Mouse (Mus musculus): Measurements from ENCODE around the gene Vac14.
A peak's percentile ranks its signal among the peaks of the same experiment; 100 is the strongest.

Vac14 gene

DNA sequence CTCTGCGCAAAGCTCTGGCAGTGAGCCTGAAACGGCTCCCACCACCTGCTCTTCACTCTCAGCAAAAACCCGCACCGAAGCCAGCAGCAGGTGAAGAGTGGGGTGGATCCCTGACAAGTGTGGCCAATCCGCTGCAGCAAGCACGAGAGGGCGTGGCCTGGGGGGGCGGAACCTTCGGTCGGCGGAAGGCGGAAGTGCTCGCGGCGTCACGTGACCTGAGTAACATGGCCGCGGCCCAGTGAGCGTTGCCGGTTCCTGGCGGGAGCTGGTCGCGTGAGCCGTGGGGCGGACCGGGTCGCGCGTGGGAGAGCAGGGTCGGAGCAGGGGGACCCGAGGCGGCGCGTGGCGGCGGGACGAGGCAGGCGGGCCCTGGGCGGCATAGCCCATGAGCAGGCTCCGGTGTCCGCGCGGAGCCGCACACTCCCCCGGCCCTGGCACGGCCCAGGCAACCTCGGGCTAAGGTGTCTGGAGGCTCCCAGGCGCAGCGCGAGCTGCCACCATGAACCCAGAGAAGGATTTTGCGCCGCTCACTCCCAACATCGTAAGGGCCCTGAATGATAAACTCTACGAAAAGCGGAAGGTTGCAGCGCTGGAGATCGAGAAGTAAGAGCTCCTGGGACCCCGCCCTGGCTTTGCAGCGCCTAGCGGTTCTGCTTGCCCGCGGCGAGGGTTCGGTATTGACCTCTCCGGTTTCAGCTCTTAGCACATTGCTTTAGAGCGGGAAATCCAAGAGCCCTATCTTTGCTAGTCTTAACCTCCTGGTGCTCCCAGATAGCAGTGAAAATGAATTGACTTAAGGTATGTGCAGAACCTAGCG, at the start of gene Vac14:
TSS of gene Vac14 (plus strand) at position 195 of the 817 bp plus-strand sequence.
- peak; percentile 99 for DNase-seq

DNA sequence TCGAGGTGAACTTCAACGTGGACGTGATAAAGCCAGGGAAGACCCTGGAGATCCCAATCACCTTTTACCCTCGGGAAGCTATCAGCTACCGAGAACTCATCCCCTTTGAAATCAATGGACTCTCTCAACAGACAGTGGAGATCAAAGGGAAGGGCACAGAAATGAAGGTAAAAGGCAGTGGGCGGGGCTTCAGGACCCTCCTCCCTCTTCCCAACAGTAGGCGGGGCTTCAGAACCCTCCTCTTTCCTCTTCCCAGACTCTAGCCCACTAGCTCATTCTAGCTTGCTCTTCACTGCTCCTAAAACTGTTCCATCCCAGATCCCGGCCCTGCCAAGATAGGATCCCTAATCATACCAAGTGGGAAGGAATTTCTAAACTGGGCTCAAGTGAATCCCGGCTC, 25.7 kb upstream of the Vac14 start:
- no peak for DNase-seq

DNA sequence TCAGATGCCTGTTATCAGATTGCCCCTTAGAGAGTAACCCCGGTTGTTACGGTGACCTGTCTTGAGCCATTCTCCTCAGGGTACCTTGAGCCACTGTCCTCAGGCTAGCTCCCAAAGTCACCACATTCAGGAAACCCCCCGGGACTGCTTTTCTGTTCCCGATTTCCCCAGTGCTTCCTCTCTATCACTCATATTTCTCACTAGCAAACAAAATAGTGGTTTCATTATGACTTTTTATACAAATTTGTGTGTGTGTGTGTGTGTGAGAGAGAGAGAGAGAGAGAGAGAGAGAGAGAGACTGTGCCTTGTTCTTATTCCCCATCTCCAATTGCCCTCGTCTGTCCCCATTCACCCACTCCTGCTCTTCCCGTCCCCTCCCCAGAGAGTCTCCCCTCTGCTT, 24.2 kb upstream of the Vac14 start:
- no peak for DNase-seq

DNA sequence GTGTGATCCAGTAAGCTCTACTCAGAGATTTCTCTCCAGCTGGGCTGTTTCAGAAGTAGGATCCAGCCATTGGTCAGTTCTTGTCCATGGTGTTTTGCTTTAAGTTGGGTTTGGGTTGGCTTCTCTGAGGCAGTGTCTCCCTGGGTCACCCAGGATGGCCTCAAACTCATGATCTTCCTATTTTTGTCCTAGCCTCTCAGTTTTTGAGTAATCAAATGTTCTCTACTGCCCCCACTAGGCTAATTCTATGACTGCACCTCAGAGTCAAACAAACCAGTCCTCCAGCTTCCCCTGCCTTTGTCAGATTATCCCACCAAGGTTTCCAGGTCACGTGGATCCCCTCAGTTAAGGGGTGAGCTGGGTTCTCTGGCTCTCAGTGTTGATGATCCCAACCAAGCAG, 13.8 kb upstream of the Vac14 start:
- DNase-seq = peak; percentile 42

DNA sequence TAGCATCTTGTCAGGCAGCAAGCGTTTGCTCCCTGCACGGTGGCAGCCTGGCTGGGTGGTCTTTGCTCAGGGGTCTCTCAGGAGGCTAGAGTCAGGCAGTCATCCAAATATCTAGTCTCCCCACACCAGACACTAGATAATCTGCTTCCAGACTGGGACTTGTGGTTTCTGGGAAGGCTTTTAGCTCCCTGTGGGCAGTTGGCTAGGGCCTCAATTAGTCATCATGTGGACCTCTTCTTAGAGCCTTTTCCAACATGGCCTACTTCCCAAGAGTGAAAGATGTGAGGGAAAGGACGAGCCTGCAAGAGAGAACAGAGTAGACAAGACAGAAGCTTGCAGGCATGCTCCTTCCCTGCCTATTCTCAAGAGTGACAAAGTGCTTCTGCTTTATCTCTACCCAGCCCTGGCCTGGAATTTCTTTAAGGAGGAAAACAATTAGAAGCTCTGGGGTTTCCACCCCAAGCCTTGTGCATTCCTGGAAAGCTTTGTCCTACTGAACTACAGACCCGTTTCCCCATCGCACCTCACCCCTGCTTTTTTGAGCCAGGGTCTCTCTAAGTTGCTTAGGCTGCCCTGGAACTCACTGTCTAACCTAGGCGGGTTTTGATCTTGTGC, 12.9 kb upstream of the Vac14 start:
- DNase-seq = no peak

DNA sequence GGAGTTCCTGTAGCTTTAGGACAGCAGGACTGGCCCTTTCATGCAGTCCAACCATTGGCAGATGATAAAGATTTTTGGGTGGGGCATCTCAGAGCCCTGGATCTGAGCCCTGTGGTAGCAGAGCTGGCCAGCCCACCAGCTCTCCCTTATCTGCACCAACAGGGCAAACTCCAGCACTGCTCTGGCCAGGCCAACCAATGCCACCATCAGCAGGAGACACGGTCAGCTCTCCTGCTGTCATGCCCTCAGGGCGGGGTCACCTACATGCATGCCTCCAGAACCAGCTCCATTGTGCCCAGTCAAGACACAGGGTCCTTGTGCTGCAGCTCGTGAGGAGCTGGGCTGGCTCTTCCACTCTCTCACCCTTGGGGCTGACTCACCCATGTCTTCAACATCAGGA, 2.7 kb upstream of the Vac14 start:
- no peak for DNase-seq

DNA sequence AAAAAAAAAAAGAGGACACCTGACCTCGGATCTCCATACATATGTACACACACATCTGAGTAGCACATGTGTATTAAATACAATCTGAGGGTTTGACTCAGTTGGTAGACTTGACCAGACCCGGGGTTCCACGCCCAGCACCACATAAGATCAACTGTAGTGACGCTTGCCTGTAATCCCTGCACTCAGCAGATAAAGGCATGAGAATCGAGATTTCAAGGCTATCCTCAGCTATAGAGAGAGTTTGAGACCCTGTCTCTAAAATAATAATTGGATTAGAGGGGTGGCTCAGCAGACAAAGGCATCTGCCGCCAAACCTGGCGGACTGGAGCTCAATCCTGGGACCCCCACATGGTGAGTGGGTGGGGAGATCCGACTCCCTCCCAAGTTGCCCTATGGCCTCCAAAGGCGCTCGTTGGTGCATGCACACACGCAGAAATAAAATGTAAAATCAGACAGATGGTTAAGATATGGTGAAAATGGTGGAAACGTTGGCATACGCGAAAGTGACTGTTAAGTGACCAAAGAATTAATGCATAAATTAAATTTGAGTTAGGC, 505 bp upstream of the Vac14 start:
- peak; percentile 11 for DNase-seq

DNA sequence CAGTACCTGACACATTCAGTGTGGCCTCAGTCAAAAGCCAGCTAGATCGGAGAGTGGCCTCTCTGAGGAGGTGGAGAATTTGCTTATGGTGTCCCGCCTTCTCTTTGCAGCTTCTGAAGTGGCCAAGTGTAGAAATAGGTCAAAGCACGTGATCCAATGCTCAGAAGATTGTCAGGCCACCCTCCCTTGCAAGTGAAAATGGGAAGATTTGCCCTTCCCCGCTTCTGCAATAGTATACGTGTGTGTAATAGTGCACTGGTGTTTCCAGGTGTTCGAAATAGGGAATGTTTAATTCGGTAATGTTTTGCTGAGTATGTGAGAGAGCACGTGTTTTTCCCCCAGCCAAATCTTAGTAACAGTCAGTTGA, 806 bp downstream of the Vac14 start:
- no peak for DNase-seq

DNA sequence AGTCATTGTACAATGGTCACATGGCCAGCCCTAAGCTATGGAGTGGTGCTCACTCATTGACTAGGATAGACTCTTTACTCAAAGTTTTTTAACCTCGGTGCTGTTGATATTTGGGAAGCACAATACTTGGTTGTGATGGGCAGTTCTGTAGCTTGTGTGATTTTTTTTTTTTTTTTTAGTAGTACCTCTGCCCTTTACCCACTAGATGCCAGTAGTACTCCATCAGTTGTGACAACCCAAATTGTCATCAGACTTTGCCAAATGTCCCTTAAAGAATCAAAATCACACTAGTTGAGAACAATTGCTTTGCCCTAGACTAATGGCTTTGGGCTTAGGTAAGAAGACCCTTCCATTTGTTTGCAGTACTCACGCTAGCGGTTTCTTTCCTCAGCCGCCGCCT, 1.5 kb downstream of the Vac14 start:
- DNase-seq = no peak

DNA sequence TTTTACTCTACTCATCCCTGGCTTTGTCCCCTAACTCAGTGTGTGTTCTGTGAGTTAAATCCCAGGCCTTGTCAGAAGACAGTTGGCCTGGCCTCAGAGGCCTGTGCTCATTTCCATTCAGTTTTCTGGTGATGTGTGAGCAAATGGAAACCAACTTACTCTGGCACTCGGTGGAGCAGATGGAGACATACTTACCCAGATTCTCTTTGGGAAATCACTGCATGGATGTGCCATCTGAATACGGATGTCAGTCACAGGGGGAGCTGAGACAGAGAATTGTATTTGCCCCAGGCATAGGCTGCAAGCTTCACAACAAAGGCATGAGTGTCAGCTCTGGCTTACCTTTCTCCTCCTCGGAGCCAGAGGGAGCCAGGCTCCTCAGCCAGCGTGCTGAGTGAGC, 8.0 kb downstream of the Vac14 start:
- no peak for DNase-seq

DNA sequence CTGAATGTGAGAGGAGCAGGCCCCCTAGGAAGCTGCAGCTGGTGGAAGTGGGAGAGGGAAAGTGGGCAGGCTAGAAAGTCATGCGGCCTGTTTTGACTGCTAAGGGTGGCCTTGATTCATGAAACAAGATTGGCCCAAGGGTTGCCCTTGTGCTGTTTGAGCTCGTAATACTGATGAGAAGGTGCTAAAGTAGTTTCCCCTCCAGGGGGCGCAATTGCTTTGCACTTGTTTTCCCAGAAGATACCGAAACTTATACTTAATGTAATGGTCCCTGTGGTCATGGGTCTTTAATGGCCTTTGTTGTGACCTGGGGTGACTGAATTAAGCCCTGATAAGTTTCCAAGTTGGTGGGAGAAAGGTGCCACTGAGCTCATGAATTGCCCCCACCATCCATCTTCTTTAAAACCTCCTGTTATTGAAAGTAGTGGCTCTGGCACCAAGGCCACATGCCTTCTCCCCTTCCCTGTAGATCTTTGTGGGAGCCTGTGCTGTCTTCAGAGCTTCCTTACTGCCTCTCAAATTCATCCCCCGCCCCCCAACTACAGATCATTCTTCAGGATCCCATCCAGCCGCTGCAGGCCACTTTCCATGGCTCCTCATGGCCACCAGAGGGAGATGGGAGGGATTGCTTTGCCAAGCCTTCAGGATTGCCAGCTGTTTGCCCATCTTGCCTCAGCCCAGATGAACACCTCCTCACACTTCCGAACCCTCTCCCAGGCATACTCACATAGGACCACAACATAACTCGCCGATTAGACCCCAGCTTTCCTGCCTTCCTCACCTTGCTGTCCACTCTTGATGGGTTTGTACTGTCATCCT, 11.1 kb downstream of the Vac14 start:
- peak; percentile 53 for DNase-seq

DNA sequence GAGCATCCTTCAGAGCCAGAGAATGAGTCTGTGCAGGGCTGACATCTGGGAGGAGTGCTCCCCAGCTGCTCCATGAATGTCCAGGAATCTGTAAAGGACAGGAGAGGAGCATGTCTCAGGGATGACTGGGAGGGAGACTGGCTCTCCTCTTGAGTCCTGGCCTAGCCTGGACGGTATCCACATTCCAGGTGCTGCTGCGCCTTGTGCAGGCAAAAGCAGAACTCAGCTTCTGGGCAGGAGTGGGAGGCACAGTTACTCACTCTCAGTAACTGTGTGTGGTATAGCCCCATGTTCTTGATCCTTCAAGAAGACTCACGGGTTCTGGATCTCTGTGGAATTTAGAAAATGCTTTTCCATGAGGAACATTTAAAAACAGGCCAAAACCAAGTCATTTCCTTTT, 11.7 kb downstream of the Vac14 start:
- no peak for DNase-seq

DNA sequence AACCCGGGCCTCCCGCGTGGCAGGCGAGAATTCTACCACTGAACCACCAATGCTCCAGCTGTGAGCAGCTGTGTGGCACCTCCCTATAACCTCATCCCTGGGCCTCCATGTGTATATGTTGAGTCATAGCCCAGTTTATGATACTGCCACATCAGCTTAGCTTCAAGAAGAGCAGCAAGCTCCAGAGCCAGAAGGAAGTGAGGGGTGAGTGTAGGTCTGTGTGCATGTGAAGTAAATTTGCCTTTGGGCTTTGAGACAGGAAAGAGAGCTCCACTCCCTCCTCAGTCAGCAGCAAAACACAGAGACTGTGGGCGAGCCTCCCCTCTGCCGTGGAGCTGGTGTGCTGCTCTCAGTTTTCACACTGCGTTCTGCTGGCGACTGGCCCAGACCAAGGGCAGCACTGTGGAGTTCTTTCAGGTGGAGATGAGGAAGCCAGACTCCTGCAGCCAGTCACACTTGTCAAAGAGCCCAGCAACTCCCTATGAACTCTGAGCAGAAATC, 12.2 kb downstream of the Vac14 start:
- no peak for DNase-seq

DNA sequence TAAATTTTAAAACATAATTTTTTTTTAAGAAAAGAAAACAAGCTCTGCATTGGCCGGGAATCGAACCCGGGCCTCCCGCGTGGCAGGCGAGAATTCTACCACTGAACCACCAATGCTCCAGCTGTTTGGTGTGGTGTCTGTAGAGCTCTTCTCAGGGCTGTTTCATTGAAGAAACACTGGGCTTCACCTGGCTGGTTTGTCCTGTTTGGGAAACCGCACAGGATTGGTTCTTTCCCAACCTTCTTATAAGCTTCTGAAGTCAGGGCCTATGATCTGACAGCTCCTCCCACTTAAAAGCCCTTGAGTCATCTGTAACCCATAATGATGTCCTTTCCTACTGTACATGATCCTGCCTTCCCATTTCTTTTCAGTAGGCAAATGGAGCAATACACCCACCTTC, 12.8 kb downstream of the Vac14 start:
- DNase-seq = no peak

DNA sequence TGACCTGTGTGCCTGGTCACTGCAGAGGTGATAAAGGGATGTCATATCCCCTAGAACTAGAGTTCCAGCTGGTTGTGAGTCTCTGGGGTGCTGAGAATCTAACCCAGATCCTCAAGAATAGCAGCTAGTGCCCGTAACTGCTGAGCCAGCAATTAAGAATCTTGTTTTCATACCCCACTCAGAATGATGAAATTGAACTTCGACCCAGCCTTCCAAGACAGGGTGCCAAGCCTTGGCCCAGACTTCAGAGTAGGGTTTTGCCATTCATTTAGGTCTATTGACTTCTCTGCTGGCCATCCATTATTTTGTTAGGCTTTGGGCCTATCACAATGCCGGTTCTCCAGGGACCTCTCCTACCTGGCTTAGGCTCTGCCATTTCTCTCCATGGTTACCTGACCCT, 15.4 kb downstream of the Vac14 start:
- DNase-seq = no peak

DNA sequence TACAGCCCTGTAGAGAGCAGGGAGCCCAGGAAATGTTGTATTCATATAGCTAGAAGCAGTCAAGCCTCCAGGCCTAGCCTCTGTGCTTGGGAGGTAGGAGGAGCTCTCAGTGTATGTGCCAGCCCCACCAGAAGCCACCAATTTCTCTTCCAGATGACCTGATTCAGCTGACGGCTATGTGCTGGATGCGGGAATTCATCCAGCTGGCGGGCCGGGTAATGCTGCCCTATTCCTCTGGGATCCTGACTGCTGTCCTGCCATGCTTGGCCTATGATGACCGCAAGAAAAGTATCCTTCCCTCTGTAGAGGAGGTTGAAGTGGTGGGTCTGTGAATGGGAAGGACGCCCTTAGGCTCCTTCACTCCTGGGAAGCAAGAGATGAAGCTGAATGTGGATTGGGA, 17.8 kb downstream of the Vac14 start:
- DNase-seq = no peak

DNA sequence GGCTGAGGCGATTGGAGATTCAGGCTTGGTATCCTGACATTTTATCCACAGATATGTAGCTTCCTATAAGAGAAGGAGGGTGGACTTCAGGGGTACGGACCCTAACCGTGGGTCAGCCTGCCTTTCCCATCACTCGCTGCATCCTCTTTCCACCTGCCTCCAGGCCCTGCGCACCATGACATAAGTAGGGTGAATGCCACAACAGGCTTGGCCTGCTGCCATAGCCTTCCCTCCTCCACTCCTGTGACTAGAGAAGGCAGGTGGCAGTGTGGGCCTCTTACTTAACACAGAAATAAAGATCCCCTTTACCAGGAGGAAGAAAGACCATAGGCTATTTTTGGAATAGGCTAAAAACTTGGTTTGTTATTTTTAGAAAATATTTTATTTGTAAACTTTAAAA, 23.9 kb downstream of the Vac14 start:
- no peak for DNase-seq

DNA sequence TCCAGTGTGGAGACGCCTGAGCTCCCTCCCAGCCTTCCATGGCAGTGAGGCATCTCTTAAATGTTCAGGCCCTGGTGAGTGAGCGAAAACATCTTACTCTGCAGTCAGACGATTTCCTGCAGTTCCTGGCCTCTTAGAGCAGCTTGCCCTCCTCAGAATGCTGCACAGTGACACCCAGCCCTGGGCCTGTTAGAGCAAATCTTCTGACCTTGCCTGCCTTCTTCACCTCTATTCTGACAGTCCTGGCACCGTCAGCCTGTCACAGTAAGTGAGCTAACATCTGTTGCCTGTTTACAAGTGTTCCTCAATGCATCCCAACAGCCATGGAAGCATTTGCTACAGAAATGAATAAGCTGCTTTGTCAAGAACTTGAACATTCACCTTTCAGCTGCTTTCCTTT, 24.8 kb downstream of the Vac14 start:
- DNase-seq = no peak

DNA sequence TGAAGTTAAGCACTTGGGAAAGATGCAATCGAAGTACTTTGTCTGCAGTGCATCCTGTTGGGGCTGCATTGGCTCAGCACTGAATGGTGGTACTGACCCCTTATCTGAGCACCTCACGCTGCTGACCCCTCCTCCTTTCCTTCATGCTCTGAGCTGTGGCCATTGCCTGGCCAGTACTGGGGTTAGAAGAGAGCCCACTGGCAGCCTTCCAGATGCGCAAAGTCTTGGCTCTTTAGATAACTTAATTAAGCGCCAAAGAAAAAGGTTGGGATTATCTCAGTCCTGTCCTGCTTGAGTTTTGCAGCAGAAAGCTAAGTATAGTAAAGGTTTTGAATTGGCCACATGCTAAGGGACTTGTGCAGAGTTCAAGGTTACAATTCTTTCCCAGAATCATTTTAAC, 26.0 kb downstream of the Vac14 start:
- DNase-seq = no peak

DNA sequence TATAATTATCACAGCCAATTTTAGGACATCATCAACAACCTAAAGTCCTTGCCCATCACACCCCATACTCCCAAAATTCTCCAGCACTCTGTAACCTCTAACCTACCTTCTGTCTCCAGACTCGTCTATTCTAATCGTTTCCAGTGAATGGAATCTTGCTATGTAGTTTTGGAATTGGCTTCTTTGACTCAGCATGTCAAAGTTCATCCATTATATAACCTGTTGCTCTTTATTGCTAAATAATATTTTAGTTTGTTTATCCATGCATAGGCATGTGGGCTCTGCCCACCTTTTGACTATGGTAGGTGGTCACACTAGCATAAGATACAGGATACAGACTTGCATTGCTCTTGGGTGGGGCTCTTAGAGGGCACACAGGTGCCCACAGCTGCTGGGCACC, 26.5 kb downstream of the Vac14 start:
- DNase-seq = no peak

DNA sequence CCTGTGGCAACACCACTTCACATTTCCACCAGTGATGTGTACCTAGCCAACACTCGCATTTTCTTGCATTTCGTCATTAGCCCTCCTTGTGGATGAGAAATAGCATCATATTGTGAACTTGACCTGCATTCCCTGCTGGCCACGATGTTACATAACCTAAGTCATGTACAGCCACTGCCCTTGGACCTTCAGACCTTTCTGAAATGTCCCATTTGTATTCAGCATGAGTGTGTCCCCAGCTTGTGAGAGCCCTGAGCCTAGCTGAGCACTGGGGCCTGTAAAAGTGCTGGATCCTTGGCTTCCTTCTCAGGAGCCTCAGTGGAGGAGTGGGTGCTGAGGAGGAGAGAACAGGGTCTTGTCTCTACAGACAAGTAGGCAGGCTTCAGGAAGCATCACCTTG, 27.0 kb downstream of the Vac14 start:
- DNase-seq = no peak

DNA sequence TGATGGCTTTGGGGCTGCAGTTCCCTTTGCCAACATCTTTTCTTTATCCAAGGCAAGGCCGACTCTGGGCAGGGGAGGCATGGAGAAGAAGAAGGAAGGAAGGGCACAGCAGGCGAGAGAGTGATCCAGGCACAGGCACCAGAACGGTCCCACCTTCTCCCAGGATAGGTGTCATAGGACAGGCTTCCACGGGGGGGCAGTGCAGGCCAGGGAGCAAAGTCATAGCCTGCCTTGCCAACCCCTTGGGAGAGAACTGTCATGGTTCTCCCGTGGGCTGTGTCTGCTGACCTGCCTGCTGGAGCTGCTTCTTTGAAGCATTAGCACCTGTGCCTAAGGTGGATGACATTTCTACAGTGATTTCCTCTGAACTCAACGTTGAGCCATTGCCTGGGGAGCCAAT, 27.7 kb downstream of the Vac14 start:
- DNase-seq = peak; percentile 50

DNA sequence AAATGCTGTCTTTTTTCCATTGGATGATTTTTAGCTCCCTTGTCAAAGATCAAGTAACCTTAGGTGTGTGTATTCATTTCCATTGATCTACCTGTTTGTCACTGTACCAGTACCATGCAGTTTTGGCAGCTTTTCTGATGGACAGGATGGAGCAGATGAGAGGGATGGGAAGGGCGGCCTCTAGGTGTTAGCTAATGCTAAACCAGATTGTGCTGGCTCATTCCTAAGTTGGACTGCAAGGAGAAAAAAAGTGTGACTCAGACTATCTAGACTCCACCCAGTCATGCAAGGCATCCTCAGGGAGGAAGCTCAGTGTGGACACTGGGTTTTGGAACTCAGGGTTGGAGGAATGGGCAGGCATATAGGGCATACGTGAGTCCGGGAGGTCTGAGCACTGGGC, 30.2 kb downstream of the Vac14 start:
- no peak for DNase-seq

DNA sequence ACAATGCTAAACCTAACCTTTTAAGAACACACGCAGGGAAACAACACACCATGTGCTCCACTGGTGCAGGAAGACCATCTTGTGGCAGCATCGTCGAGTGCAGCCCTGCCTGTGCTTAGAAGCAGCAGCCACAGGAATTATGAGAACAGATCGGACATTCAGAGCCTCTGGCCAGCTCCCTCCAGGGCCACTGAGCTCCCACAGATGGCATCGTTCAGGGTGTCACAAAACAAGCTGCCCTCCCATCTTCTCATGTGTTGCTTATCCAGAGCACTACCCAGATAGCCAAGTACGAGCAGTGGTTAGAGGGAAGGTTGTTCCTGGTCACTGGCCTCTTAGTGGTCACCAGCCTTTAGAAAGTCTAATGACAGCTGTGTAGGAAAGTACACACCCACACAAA, 30.9 kb downstream of the Vac14 start:
- DNase-seq = no peak

Data from thymus, postnatal 14 days (tissue).